Mouse (Mus musculus) CH12.LX (cell line): ENCODE data around the gene Tia1. TPM values are rescaled to one million over a fixed set of nuclear protein-coding genes. Genes with fewer than 3 reads are reported as not detected.
A peak's percentile ranks its signal among the peaks of the same experiment; 100 is the strongest.

Experiments
- DNase-seq: peaks from one replicate; pipeline ENCODE4 v3.0.0-alpha.2; 2013; ENCODE audit errors: extremely low read depth
- H3K27ac ChIP-seq: 2 replicates; pipeline ENCODE4 v1.5.1; 2012; ENCODE audit warnings: low read depth, mild to moderate bottlenecking, control low read depth, moderate library complexity; ENCODE audit not compliant: insufficient read depth
- H3K27me3 ChIP-seq: replicated peaks from 2 replicates; pipeline ENCODE3; 2012; ENCODE audit warnings: inconsistent platforms
- H3K36me3 ChIP-seq, 2 experiments: replicated peaks in 1 of 2; 2 replicates each; pipeline versions ENCODE3 to v1.6.1; 2012; ENCODE audit warnings: inconsistent platforms in 1 of 2, low read length in 1 of 2, mild to moderate bottlenecking in 1 of 2, mixed read lengths in 1 of 2, moderate library complexity in 1 of 2; ENCODE audit not compliant: control insufficient read depth in 1 of 2, insufficient read depth in 1 of 2
- H3K4me1 ChIP-seq, 2 experiments: 2 replicates each; pipeline ENCODE4 v1.6.1; 2012; ENCODE audit warnings: inconsistent platforms in 1 of 2, moderate library complexity in 1 of 2; ENCODE audit not compliant: insufficient read depth in 2 of 2, control insufficient read depth in 1 of 2
- H3K4me2 ChIP-seq: 2 replicates; pipeline ENCODE4 v1.6.1; 2012; ENCODE audit warnings: low read depth, mild to moderate bottlenecking, control low read depth; ENCODE audit not compliant: poor library complexity, insufficient read depth, severe bottlenecking
- H3K4me3 ChIP-seq, 3 experiments: fragments of 150-350 bp in 1 of 3; sonication (generic) in 1 of 3; replicated peaks in 1 of 3; 2 replicates each; pipeline versions ENCODE3 to v1.5.1; 2011 to 2012; ENCODE audit warnings: low read depth in 2 of 3, low read length in 2 of 3, mild to moderate bottlenecking in 2 of 3, moderate library complexity in 2 of 3, control low read depth in 1 of 3, improper control_type of control experiment in 1 of 3, inconsistent platforms in 1 of 3, mixed read lengths in 1 of 3; ENCODE audit not compliant: poor library complexity in 1 of 3
- H3K79me2 ChIP-seq: replicated peaks from 2 replicates; pipeline ENCODE4 v1.6.1; 2012; ENCODE audit warnings: mild to moderate bottlenecking, moderate library complexity; ENCODE audit not compliant: control insufficient read depth, poor library complexity, insufficient read depth, severe bottlenecking; ENCODE audit errors: extremely low read depth
- H3K9ac ChIP-seq: 2 replicates; pipeline ENCODE4 v1.6.1; 2012; ENCODE audit warnings: low read depth, mild to moderate bottlenecking, control low read depth, moderate library complexity; ENCODE audit not compliant: insufficient read depth
- H3K9me3 ChIP-seq: replicated peaks from 2 replicates; pipeline ENCODE3; 2012; ENCODE audit warnings: low read length, inconsistent platforms, mixed read lengths
- BHLHE40 ChIP-seq: IDR thresholded peaks from 2 replicates; pipeline ENCODE4 v1.6.1; 2011; ENCODE audit warnings: mild to moderate bottlenecking, low read depth, low read length, improper control_type of control experiment
- CHD1 ChIP-seq: IDR thresholded peaks from 2 replicates; pipeline ENCODE4 v1.6.1; 2012; ENCODE audit warnings: low read depth, low read length, improper control_type of control experiment, inconsistent platforms
- CHD2 ChIP-seq: IDR thresholded peaks from 2 replicates; pipeline ENCODE4 v1.6.1; 2011; ENCODE audit warnings: low read length, improper control_type of control experiment
- CTCF ChIP-seq, 2 experiments: IDR thresholded peaks in 1 of 2; conservative IDR thresholded peaks in 1 of 2; 2 replicates each; pipeline ENCODE4 v1.5.1; 2011 to 2012; ENCODE audit warnings: low read depth in 2 of 2, low read length in 2 of 2, improper control_type of control experiment in 1 of 2, inconsistent platforms in 1 of 2, mild to moderate bottlenecking in 1 of 2, moderate library complexity in 1 of 2
- E2F4 ChIP-seq: IDR thresholded peaks from 2 replicates; pipeline ENCODE4 v1.6.1; 2011; ENCODE audit warnings: low read depth, low read length, improper control_type of control experiment; ENCODE audit not compliant: insufficient replicate concordance
- ELF1 ChIP-seq: IDR thresholded peaks from 2 replicates; pipeline ENCODE4 v1.6.1; 2014; ENCODE audit warnings: low read depth, mild to moderate bottlenecking, inconsistent platforms, low read length, improper control_type of control experiment
- EP300 ChIP-seq: IDR thresholded peaks from 2 replicates; pipeline ENCODE4 v1.6.1; 2011; ENCODE audit warnings: low read length, improper control_type of control experiment
- GABPA ChIP-seq: IDR thresholded peaks from 2 replicates; pipeline ENCODE4 v1.6.1; 2012; ENCODE audit warnings: low read depth, low read length, improper control_type of control experiment, inconsistent platforms; ENCODE audit not compliant: insufficient replicate concordance
- HCFC1 ChIP-seq: IDR thresholded peaks from 2 replicates; pipeline ENCODE4 v1.6.1; 2012; ENCODE audit warnings: low read depth, mild to moderate bottlenecking, inconsistent platforms, low read length, improper control_type of control experiment
- IRF4 ChIP-seq: IDR thresholded peaks from 2 replicates; pipeline ENCODE4 v1.6.1; 2014; ENCODE audit warnings: low read depth, mild to moderate bottlenecking, inconsistent platforms, low read length, improper control_type of control experiment
- JUND ChIP-seq: conservative IDR thresholded peaks from 2 replicates; pipeline ENCODE4 v1.6.1; 2011; ENCODE audit warnings: low read depth, low read length, improper control_type of control experiment
- MAX ChIP-seq: IDR thresholded peaks from 2 replicates; pipeline ENCODE4 v1.6.1; 2011; ENCODE audit warnings: low read length, improper control_type of control experiment
- MEF2A ChIP-seq: IDR thresholded peaks from 2 replicates; pipeline ENCODE4 v1.6.1; 2014; ENCODE audit warnings: low read depth, mild to moderate bottlenecking, inconsistent platforms, low read length, improper control_type of control experiment, borderline replicate concordance
- MYC ChIP-seq: IDR thresholded peaks from 2 replicates; pipeline ENCODE4 v1.6.1; 2011; ENCODE audit warnings: low read depth, mild to moderate bottlenecking, improper control_type of control experiment, low read length
- NELFE ChIP-seq: IDR thresholded peaks from 2 replicates; pipeline ENCODE4 v1.6.1; 2011; ENCODE audit warnings: low read depth, low read length, improper control_type of control experiment
- NRF1 ChIP-seq: IDR thresholded peaks from 2 replicates; pipeline ENCODE4 v1.6.1; 2014; ENCODE audit warnings: low read depth, mild to moderate bottlenecking, inconsistent platforms, low read length, improper control_type of control experiment, moderate library complexity
- PAX5 ChIP-seq: IDR thresholded peaks from 2 replicates; pipeline ENCODE4 v1.6.1; 2012; ENCODE audit warnings: low read length, inconsistent platforms, mixed read lengths
- POLR2AphosphoS2 ChIP-seq: IDR thresholded peaks from 2 replicates; pipeline ENCODE4 v1.6.1; 2011; ENCODE audit warnings: low read depth, low read length, improper control_type of control experiment
- RAD21 ChIP-seq: IDR thresholded peaks from 2 replicates; pipeline ENCODE4 v1.6.1; 2011; ENCODE audit warnings: low read depth, mild to moderate bottlenecking, low read length, improper control_type of control experiment, moderate library complexity
- RCOR1 ChIP-seq: conservative IDR thresholded peaks from 2 replicates; pipeline ENCODE4 v1.6.1; 2012; ENCODE audit warnings: low read depth, mild to moderate bottlenecking, inconsistent platforms, low read length, improper control_type of control experiment
- SIN3A ChIP-seq: IDR thresholded peaks from 2 replicates; pipeline ENCODE4 v1.6.1; 2012; ENCODE audit warnings: low read length, improper control_type of control experiment, inconsistent platforms
- SMC3 ChIP-seq: IDR thresholded peaks from 2 replicates; pipeline ENCODE4 v1.6.1; 2011; ENCODE audit warnings: low read depth, low read length, improper control_type of control experiment
- TCF12 ChIP-seq: IDR thresholded peaks from 2 replicates; pipeline ENCODE4 v1.6.1; 2014; ENCODE audit warnings: low read depth, mild to moderate bottlenecking, inconsistent platforms, low read length, improper control_type of control experiment
- USF2 ChIP-seq: conservative IDR thresholded peaks from 2 replicates; pipeline ENCODE4 v1.6.1; 2011; ENCODE audit warnings: low read depth, low read length, improper control_type of control experiment
- ZC3H11A ChIP-seq: IDR thresholded peaks from 2 replicates; pipeline ENCODE4 v1.6.1; 2012; ENCODE audit warnings: low read depth, mild to moderate bottlenecking, inconsistent platforms, low read length, improper control_type of control experiment
- ZMIZ1 ChIP-seq: IDR thresholded peaks from 2 replicates; pipeline ENCODE4 v1.6.1; 2012; ENCODE audit warnings: low read depth, mild to moderate bottlenecking, inconsistent platforms, low read length, improper control_type of control experiment
- ZNF384 ChIP-seq: IDR thresholded peaks from 2 replicates; pipeline ENCODE4 v1.6.1; 2012; ENCODE audit warnings: low read depth, low read length, improper control_type of control experiment, inconsistent platforms
- dilution Hi-C: fragments of 300-500 bp; cut with MboI; formaldehyde crosslinking; loops from 2 replicates; pipeline ENCODE4 v1.14.3; 2020; ENCODE audit warnings: low sequenced_read_pairs; ENCODE audit not compliant: extremely low pct_unique_long_range_greater_than_20kb, extremely low pct_ligation_motif_present
- in situ Hi-C: fragments of 300-500 bp; cut with MboI; formaldehyde crosslinking; loops from 3 replicates; pipeline ENCODE4 v1.14.3; 2019; ENCODE audit warnings: low sequenced_read_pairs, low pct_ligation_motif_present, low pct_unique_long_range_greater_than_20kb, mixed read lengths
- polyA plus RNA-seq: library from polyadenylated mRNA; unstranded; fragments of >175 nt; gene quantifications from 2 replicates; pipeline ENCODE4 v1.2.1, GENCODE M21; 2012; ENCODE audit warnings: low read depth; ENCODE audit not compliant: insufficient read length
- total RNA-seq, 2 experiments: library from RNA; depleted of rRNA; stranded (reverse); fragments of 300-350 nt in 1 of 2; fragments of >200 nt in 1 of 2; gene quantifications; 2 replicates each; pipeline ENCODE4 v1.2.3; 2012 to 2014

The Tia1 gene
- total and polyA plus RNA-seq, 3 experiments: 31.8 to 41.4 (median 34.0) TPM

GRCm38 (mm10) chr6:86373556-86373955, 30.5 kb upstream of the Tia1 start:
- no peak overlapping the region for H3K27ac ChIP-seq
- no peaks in the 10 kb centered on the region for H3K9me3 ChIP-seq
- H3K4me3 ChIP-seq: no peak overlapping the region
- H3K9ac ChIP-seq: no peak overlapping the region
- TF ChIP-seq MAX (no peak), MEF2A (no peak), RAD21 (no peak), CHD1 (no peak), GABPA (no peak), TCF12 (no peak), POLR2AphosphoS2 (no peak), NRF1 (no peak), CTCF (conservative IDR thresholded peaks at IDR 0.05 in 1 of 2, IDR thresholded peaks at IDR 0.05 in 1 of 2; ENCODE audit: low read depth in 2 of 2, low read length in 2 of 2) (no peak), MYC (no peak), E2F4 (no peak), PAX5 (no peak), USF2 (no peak), ZNF384 (no peak), RCOR1 (no peak)
- TF ChIP-seq, all 38 proteins: peak for 0
- Histone ChIP-seq H3K4me2 (0 out of 2 replicates have a peak overlapping the region, but pooled peaks have one; percentile 98), H3K79me2 (peaks cover 45% of the 10 kb centered on the region), H3K27me3 (no peaks in the 10 kb centered on the region), H3K4me1 (peaks cover 8 to 25% of the 10 kb centered on the region in 2 experiments), H3K36me3 (peaks cover 29 to 57% of the 10 kb centered on the region in 2 experiments)
- dilution Hi-C loops: no loop called here
- in situ Hi-C loops: loop anchor here (25.0 kb wide), 1 partner anchor 361 kb away; the partner anchor contains the start of gene Figla
- no peak for DNase-seq

GRCm38 (mm10) chr6:86378341-86378740, 25.7 kb upstream of the Tia1 start:
- TF ChIP-seq CHD1: no peak
- no peak for TF ChIP-seq ZC3H11A
- no peak for TF ChIP-seq RAD21
- TF ChIP-seq SMC3: no peak
- no peak for TF ChIP-seq IRF4
- TF ChIP-seq PAX5: no peak
- TF ChIP-seq NELFE: no peak
- no peak for TF ChIP-seq MAX
- no peak for TF ChIP-seq TCF12
- no peak for TF ChIP-seq SIN3A
- no peak for TF ChIP-seq MYC
- no peak for TF ChIP-seq BHLHE40
- no peak for TF ChIP-seq JUND
- TF ChIP-seq USF2: no peak
- no peak for TF ChIP-seq EP300
- no peak for TF ChIP-seq ZMIZ1
- TF ChIP-seq HCFC1: no peak
- no peak for TF ChIP-seq ELF1
- TF ChIP-seq CHD2: no peak
- H3K4me1 ChIP-seq: peaks cover 2 to 6% of the 10 kb centered on the region in 2 experiments; a peak in 3 of 4 replicates
- no peak overlapping the region for H3K27ac ChIP-seq
- no peak overlapping the region for H3K4me2 ChIP-seq
- peaks cover 30 to 63% of the 10 kb centered on the region in 2 experiments for H3K36me3 ChIP-seq
- no peaks in the 10 kb centered on the region for H3K27me3 ChIP-seq
- H3K9ac ChIP-seq: no peak overlapping the region
- H3K79me2 ChIP-seq: peaks cover 26% of the 10 kb centered on the region
- DNase-seq: no peak
- dilution Hi-C loops: no loop called here
- no peak overlapping the region for H3K4me3 ChIP-seq
- in situ Hi-C loops: no loop called here
- no peaks in the 10 kb centered on the region for H3K9me3 ChIP-seq
